Mouse (Mus musculus) urinary bladder, postnatal 14 days (tissue): ENCODE measurements at regions not wholly inside any gene's neighbourhood (a gene's known extent, or its start where the extent isn't known, plus 50 kb on each side); places are given as distances from the start of the nearest gene placed in this dataset.

Experiments
- DNase-seq: peaks from one replicate; pipeline ENCODE4 v3.0.0; 2021; ENCODE audit warnings: low spot score

DNA sequence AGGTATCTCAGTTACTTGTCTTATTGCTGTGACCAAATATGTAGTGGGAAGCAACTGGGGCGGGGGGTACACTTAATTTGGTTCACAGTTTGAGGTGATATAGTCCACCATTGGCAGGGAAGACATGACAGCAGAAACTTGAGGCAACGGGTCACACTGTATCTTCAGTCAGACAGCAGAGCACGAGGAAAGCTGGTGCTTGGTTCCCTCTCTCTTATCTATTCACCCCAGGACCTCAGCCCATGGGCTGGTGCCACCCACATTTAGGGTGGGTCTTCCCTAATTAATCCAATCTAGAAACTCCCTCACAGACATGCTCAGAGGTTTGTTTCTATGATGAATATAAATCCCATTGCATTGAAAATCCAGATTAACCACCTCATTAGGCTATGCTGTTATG lies 56.5 kb downstream of the Otud1 start:
- DNase-seq, result no peak

DNA sequence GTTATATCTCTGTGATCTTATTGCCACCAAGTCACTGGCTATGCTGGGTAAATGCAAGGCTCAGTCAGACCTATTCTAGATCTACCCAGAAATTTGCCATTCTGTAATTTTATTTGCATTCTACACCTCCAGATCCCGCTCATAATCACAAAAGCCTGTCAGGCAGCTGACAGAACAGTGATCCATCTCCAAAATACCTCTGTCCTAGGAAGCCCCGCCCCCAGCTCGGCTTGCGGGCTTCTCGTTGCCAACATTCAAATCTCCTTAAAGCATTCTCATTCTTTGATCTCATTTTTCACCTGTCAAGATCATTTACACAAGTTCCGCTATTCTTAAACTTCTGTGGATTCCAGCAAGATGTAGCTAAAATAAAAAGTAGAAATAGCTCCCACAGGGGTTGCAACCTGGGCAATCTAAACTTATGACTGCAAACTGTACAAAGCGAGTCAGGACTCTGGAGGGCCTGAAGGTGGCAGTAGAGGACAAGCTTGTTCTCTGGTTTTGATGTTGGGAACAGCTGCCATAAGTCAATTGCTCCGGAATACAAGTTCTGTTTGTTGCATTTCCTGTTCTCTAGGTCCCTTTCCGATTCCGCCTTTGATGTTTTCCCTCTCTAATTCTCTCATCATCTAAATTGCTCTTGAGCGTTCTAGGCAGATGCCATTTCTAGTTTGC lies 58.1 kb downstream of the Otud1 start:
- DNase-seq, result peak; percentile 68

DNA sequence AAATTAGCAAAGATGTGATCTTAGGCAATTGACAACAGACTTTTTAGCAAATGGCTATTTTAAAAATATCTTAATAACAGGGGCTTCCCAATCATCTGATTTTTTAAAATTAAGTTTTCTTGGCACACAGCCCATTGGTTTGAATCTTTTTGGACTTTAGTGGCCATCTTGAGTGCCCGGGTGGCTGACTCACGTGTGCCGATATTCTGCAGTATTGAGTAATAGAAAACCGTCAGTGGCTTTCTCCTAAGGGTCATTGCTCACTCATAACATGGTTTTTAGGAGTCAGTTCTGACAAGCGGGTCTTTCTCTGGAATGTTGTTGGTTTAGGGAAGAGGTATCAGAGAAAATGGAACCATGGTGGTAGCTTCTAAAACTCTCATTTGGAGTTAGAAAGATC lies 58.8 kb downstream of the Otud1 start:
- no peak for DNase-seq

DNA sequence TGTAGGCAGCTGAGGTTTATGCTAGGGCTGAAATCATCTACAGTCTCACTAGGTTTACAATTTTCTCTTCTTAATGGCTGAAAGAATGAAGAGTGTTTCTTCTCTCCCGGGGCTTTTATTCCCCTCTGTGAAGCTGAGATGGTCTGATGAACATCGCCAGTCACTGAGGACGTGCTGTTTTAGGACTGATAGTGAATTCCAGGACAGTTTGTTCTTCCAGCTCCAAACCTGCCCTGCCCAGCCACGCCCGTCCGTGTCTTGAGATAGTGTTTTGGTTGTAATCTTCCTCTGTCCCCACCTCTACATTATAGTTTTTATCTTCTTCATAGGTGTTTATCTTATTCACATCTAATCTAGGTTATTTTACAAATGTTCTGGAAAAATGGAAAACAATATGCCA lies 68.5 kb downstream of the Otud1 start:
- no peak for DNase-seq

DNA sequence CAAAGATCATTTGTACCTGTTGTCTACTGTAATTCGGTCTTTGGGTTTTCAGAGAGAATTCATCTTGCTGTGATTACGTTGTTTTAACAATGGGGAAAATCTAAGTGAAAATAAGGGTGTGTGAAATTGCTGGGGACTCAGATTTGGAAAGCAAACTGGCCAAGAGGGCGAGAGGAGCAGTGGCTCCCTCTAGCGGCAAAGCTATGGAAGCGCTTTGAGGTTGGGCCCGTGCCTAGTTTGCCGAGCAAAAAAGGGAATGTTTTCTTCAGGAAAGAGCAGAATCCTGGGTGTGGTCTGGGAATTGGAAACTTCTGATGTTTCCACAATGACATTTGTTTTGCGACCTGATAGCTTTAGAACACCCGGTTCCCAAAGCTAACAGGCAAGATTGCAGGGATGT lies 69.4 kb downstream of the Otud1 start:
- DNase-seq, result peak; percentile 37

DNA sequence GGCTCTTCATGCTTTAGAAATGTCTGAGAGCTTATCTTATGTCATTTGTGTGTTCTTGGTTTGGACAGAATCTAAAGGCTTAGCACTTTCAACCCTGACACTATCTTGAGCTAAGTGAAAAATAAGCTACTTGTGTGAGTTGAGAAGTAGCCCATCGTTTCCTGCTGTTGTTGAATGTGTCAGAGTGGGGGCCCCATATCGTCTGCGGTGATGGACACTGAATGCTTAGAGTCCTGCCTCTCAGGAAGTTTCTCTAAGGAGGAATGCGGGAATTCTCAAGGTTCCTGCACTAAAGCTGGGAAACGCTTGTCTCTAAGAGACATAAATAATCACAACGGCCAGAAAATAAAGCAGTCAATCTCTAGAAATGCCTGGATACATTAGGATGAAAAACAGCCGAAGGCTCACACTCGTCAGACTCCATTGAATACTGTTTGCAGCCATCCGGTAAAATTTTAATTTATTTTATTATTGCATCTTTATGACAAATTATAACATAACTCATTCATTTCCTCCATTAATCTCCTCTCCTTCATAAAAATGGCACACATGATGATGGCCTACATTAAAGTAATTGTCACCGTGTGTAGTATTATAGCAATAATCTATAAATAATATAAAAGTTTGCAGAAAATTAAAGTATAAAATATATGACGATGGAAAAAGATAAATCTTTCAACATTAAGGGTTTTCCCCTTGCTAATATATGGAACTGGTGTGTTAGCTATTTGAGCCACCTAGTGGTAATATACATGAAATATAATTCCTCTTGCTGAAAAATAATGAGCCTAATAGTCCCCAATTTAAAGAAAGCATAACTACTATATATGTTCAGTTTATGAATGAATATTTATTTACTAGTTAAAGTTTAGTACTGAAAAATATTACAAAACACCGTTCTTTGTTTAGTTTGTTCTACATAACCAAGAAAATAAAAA lies 75.6 kb downstream of the Otud1 start:
- DNase-seq, result no peak

DNA sequence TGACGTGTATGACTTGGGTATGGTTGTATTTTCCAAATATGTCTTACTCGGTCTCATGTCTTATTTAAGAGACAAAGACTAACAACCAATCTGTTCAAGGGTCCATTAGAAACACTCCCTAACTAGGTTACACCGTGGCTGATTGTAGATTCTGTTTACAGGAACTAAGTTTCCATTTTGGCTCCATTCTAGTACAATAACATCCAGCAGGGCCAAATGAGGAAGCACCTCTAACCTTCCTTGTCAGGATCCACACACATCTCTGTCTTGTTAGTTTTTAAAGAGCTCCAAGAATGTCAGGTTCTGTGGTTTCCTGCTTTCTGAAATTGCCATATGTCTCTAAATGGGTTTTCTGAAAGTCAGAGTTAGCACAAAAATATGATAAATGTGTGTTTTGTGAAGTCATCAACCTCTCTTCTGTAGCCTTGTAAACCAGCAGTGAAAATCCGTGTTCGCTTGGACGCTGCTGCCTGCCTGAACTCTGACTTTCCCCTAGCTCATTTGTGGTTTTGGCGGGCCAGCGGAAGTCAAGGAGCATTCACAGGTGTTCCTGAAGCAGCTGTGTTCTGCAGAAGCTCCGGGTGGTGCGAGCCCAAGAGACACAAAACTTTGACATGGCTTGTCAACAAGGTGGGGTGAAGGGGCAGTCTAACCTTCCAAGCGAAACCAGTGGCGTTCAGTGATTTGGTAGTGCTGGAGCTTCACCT lies 76.8 kb downstream of the Otud1 start:
- no peak for DNase-seq

DNA sequence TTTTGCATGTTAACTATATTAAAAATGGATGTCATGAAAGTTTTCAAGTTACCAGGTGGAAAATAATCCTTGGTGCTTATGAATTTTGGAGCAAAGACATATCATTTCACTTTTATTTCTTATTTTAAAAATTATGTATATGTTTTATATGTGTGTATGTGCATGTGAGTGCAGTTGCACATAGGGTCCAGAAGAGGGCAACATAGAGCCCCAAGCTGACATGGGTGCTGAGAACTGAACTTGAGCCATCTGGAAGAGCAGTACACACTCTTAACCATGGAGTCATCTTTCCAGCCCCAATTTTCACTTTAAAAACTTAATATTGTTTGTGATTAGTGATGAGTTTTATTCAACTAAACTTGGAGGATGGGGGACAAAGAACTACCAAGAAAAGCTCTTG lies 84.0 kb downstream of the Otud1 start:
- no peak for DNase-seq

DNA sequence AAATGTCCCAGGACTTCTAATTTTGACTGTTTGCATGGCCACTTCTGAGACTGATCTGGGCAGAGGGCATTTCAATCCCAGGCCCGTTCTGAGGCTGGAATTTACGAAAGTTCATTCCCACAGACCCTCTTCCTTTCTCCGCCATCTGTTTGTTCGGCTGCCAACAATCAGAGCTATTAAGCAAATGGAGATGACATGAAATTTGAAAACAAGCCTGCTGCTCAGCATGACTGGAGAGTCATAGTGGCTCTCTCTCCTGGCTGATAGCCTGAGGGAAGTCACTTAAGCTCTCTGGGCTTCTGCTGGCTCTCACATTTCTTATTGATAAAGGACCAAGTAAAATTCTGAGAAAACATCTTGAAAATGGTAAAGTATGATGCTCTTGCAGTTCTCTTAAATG lies 85.9 kb downstream of the Otud1 start:
- no peak for DNase-seq

DNA sequence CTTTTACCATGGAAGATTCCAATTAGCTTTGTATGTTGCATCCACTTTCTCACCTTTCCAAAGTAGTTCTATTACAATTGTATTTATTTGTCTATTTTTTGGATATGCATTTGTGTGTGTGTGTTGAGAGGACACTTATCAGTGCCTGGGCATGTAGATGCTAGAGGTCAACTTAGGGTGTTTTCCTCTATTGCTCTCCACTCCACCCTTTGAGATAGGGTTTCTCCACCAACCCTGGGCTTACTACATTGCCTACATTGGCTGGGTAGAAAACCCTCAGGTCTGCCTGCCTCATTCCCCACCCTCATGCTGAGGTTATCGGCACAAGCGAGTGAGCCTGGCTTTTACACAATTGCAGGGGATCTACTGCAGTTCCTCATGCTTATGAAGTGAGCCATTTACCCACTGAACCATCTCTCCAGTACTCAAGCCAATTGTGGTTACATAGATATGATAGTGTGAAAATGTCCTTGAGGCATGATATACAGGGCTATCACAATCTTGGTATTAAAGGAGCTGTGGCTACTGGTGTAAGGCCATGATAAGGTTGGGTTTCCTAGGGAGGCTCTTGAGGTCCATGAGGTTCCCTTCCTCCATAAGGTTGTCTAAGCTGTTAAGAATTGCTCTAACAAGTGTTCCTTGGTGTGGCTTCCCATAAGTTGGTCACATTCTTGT lies 87.6 kb downstream of the Otud1 start:
- no peak for DNase-seq

DNA sequence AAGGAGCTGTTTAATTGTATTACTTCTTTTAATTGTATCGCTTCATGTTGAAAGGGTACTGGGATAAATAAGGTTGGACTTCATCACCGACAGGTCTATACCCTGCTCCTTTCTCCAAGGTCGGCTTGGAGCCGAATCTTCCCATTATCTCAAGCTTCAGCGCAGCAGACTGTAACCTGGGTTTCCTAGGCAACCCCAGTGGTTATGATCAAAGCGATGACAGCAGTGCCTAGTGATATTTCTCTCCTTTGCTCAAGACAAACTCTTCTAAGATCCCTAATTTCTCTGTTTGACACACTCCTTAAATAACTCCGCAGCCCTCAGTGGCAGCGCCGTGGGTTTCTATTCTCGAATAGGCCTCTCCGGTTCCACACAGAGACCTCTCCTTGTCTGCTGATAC lies 95.2 kb downstream of the Otud1 start:
- no peak for DNase-seq

DNA sequence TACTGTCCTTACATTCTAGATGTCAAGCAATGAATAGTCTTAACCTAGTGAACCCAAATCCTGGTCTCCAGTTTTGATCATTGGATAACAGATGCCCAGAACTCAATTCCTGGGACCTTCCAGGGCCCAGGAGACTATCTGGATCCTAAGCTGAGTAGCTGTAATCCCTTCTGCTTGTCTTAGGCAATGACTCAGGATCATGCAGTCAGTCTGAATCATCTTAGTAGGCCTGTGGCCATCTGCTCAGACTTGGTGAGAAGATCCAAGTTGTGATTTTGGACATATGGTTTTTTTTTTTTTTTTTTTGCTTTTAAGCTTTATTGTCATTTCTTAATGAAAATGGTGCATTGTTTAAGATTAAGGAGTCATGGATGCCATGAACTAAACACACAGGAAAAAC lies 95.9 kb downstream of the Otud1 start:
- no peak for DNase-seq

DNA sequence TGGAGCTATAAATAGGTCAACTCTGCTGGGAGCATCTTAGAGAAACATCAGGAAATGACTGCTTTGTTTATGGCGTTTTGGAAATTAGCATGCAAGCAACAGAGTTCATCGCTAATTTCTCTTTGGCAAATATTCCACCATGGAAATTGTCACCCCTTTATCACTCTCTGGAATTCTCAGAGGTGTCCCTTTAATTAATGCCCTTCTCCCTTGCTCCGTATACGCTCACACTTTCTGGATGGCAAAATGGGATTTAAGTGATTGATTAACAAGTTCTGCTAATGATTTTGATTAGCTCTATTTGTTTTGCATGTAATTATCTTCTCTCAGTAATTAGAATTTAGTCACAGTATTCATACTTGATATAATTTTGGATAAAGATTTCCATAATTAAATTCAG lies 100.4 kb downstream of the Otud1 start:
- DNase-seq, result no peak

DNA sequence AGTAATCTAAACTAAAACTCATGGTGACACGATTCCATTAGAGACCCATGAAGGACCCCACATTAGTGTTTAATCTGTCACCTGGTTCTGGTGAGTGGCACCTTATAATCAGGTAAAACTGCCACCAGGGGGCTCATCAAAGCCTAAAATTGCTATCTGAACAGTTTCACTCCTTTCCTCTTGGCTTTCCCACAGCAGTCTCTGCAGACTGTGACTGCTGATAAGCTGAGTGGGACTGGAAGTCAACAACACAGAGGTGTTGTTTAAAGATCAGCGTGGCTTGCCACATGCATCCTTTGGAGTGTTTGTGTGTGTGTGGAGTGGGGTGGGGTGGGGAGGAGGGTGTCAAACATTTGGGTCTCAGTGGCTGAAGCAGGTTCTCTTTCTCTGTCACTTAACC lies 101.6 kb downstream of the Otud1 start:
- peak; percentile 4 for DNase-seq

DNA sequence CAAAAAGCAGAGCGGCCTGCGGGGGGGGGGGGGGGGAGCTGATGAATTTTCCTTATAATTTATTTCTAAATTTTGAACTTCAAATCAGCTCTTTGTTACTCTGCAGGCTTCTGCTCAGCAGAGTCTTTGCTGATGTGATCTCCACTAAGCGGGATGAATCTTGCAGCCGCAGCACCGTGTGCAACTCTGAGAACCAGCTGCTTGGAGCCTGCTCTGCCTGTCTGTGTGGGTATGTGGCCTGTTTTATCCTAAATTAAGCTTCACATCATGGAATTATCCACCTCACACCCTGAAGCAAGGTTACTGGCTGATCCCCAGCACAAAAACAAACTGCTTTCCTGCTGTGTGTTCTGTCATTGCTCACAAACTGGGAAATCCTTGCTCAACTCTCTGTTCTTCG lies 102.0 kb downstream of the Otud1 start:
- DNase-seq, result no peak

DNA sequence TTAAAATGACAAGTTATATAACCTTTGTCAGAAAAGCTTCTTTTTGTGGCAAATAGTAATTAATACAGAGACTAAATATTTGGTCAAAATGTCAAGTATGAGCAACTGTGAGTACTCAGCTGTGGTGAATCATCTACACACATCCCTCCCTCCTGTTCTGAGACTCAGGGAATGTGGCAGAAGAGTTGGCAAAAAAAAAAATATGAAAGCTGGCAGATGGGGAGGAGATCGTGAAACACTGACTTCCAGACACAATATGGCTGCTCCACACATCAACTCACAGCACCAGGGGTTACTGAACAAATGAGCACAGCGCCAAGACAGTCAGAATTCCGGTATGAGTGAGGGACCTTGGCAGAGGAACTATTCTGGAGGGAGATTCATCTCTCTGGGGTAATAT lies 105.4 kb downstream of the Otud1 start:
- DNase-seq, result no peak

DNA sequence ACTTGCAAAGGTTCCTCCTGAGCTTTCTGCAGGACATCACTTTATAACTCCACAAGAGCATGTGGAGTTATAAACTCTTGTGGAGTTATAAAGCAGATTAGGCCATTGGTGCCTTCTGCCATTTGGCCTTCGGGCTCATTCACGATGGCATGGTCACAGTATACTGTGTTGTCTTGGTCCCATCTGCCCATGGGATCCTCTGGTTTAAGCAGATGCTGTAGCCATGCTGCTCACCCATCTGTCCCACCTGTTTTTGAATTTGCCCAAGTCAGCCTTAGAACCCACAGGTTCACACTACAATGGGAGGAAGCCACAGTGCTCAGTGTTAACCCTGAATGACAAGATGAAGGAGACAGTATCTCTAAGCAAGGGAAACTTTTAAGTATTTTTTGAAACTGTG lies 124.7 kb upstream of the Etl4 start:
- DNase-seq, result no peak

DNA sequence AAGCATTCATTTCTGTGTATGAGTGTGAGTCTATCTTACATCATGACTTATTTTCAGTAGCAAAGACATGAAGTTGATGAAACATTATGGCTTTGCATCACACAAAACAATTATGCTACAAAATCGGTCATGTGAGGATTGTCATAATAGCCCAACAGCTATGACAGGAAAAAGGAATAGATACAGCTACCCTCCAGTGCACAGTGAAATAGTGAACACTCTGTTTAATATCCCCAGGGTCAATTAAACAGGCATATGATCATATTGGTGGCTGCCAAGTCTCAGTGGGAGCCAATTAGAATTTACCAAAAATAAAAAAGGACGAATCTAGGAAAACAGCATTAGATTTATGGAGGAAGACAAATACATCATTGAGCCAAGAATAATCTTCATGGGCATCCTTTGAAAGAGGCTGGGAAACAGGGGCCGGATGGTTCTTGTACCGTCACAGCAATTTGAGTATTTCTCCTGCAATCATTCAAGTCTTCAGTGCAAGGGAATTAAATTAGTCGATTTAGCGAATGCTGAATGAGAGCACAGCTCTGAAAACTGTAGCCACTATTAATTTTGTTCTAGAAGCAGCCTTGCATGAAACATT lies 123.8 kb upstream of the Etl4 start:
- DNase-seq, result no peak

DNA sequence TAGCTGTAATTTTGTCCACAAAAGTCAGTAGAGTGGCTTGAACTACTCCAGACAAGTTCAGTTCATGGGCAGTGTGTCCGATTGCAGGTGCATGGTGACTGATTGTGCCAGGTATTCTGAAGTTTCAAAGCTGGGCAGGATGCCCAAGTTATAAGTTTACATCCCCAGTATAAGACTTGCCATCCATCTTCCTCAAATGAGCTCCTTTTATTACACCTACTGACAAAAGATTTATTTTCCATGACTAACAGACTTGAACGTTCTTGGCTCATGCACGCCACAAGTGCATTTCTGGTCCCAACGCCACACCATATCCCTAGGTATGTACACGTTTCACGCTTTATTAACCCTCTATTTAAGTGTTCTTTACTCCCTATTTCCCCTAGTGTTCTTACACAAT lies 117.4 kb upstream of the Etl4 start:
- no peak for DNase-seq

DNA sequence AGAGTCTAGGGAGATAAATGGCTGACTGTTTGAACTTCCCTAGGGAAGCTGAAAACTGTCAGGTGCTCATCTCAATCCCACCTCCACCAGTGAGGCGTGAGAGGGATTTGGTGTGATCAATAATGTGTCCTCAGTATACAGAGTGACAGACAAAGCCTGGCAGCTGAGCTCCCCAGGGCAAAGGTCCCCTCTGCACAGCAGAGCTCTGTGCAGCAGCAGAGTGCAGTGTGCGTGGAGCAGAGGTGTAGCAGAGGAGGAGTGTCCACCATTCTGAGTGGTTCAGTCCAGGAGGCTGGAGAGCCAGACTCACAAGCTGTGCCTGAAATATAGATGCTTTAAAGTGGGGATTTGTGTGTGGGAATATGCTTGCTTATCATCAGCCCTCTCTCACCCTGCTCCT lies 112.8 kb upstream of the Etl4 start:
- DNase-seq, result no peak
